Mouse (Mus musculus): Measurements from ENCODE around the gene Cklf. TPM values are rescaled to one million over a fixed set of nuclear protein-coding genes. Genes with fewer than 3 reads are reported as not detected.
A peak's percentile ranks its signal among the peaks of the same experiment; 100 is the strongest.

Gene Cklf
- 36.0 and 36.3 TPM in 2 replicates for polyA plus RNA-seq (2015; fragmentation: Nextera tagmentation; extraction: Ambion mirVana)

- Histone ChIP-seq H3K4me3 (replicated peaks; ENCODE audit: low read length) (peak within 1 kb of the TSS; percentile 76), H3K36me3 (ENCODE audit: control insufficient read depth, insufficient read depth) (no peaks in the 10 kb centered on the region), H3K27ac (ENCODE audit: low read length) (peak within 1 kb of the TSS; percentile 61), H3K27me3 (replicated peaks; ENCODE audit: control insufficient read depth, insufficient read depth, low read length) (no peaks in the 10 kb centered on the region), H3K4me2 (ENCODE audit: low read length) (peak within 1 kb of the TSS; percentile 89), H3K9me3 (ENCODE audit: control insufficient read depth, low read length) (no peaks in the 10 kb centered on the region), H3K4me1 (replicated peaks; ENCODE audit: control insufficient read depth, insufficient read depth, low read length) (peaks cover 27% of the 10 kb centered on the region), H3K9ac (replicated peaks; ENCODE audit: low read depth, low read length) (peak within 1 kb of the TSS; percentile 72)
- 4% methylated on average over 41 of the region's 41 CpGs for WGBS
- peak; percentile 79 for ATAC-seq
Measured at GRCm38 (mm10) chr8:104250439-104251367, at the start of gene Cklf. Cklf (plus strand) TSS chr8:104250861.

DNA sequence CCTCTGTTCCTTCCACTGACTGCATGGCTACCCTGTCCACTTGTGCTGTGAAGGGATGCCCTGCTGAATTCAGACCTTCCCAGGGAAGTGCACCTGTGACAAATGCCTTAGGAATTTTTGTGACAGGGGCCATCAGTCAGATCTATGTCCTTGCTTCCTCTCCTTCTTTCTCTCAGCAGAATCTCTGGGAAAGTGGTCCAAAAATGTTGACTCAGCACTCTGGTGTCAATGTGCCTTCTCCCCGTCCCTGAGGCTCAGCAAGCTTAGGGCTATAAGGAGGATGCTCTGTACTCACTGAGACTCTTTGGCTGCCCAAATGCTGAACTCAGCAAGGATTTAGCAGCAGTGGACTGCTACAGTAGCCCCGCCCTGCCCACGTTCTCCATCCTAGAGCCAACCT lies 49.0 kb upstream of the Cklf start:
- H3K9ac ChIP-seq (replicated peaks; ENCODE audit: low read depth, low read length) = no peak overlapping the region
- no peak for ATAC-seq
- H3K27me3 ChIP-seq (replicated peaks; ENCODE audit: control insufficient read depth, insufficient read depth, low read length) = no peaks in the 10 kb centered on the region
- H3K36me3 ChIP-seq (ENCODE audit: control insufficient read depth, insufficient read depth) = no peaks in the 10 kb centered on the region
- H3K4me2 ChIP-seq (ENCODE audit: low read length) = no peak overlapping the region
- no peaks in the 10 kb centered on the region for H3K9me3 ChIP-seq (ENCODE audit: control insufficient read depth, low read length)
- H3K4me1 ChIP-seq (replicated peaks; ENCODE audit: control insufficient read depth, insufficient read depth, low read length) = no peaks in the 10 kb centered on the region
- WGBS = 87% methylated on average over 3 of the region's 3 CpGs
- H3K27ac ChIP-seq (ENCODE audit: low read length) = no peak overlapping the region
- H3K4me3 ChIP-seq (replicated peaks; ENCODE audit: low read length) = no peak overlapping the region

- no peak for ATAC-seq
- H3K4me3 ChIP-seq (replicated peaks; ENCODE audit: low read length) = no peak overlapping the region
- 95% methylated on average over 4 of the region's 4 CpGs for WGBS
Measured at GRCm38 (mm10) chr8:104202320-104202719, 48.3 kb upstream of the Cklf start.

DNA sequence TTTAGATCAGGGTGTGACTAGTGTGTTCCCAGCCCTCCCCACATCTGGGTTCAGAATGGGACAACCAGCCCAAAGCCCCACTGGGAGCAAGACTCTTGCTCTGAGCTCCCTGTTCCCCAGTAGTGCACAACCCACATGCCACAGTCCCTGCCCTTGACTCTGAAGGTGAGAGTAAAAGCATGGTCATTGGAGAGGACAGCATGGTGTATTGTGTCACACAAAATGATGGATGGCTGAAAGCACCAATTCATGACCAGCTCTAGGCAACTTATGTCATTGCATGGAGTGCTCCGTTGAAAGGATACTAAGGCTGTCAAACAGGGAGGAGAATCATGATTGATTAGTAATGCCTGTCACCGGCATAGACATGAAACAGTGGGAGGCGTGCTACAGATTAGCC lies 45.4 kb upstream of the Cklf start:
- Histone ChIP-seq H3K4me3 (replicated peaks; ENCODE audit: low read length) (no peak overlapping the region), H3K27me3 (replicated peaks; ENCODE audit: control insufficient read depth, insufficient read depth, low read length) (no peaks in the 10 kb centered on the region), H3K36me3 (ENCODE audit: control insufficient read depth, insufficient read depth) (no peaks in the 10 kb centered on the region), H3K4me1 (replicated peaks; ENCODE audit: control insufficient read depth, insufficient read depth, low read length) (no peaks in the 10 kb centered on the region), H3K27ac (ENCODE audit: low read length) (no peak overlapping the region), H3K4me2 (ENCODE audit: low read length) (no peak overlapping the region), H3K9me3 (ENCODE audit: control insufficient read depth, low read length) (no peaks in the 10 kb centered on the region; the same call in 1 of the 2 replicates), H3K9ac (replicated peaks; ENCODE audit: low read depth, low read length) (no peak overlapping the region)
- ATAC-seq = no peak
- 76% methylated on average over 3 of the region's 3 CpGs for WGBS

More at GRCm38 (mm10) chr8:104202320-104202719, 48.3 kb upstream of the Cklf start:
- no peak overlapping the region for H3K9ac ChIP-seq (replicated peaks; ENCODE audit: low read depth, low read length)
- H3K36me3 ChIP-seq (ENCODE audit: control insufficient read depth, insufficient read depth) = no peaks in the 10 kb centered on the region
- H3K27ac ChIP-seq (ENCODE audit: low read length) = no peak overlapping the region
- no peaks in the 10 kb centered on the region for H3K27me3 ChIP-seq (replicated peaks; ENCODE audit: control insufficient read depth, insufficient read depth, low read length)
- H3K4me2 ChIP-seq (ENCODE audit: low read length) = no peak overlapping the region
- H3K9me3 ChIP-seq (ENCODE audit: control insufficient read depth, low read length) = no peaks in the 10 kb centered on the region
- no peaks in the 10 kb centered on the region for H3K4me1 ChIP-seq (replicated peaks; ENCODE audit: control insufficient read depth, insufficient read depth, low read length)

GRCm38 (mm10) chr8:104217601-104218000 lies 33.1 kb upstream of the Cklf start:
- H3K27ac ChIP-seq (ENCODE audit: low read length) = no peak overlapping the region
- WGBS = 90% methylated on average over 5 of the region's 5 CpGs
- no peaks in the 10 kb centered on the region for H3K9me3 ChIP-seq (ENCODE audit: control insufficient read depth, low read length)
- H3K4me3 ChIP-seq (replicated peaks; ENCODE audit: low read length) = no peak overlapping the region
- H3K4me1 ChIP-seq (replicated peaks; ENCODE audit: control insufficient read depth, insufficient read depth, low read length) = no peaks in the 10 kb centered on the region
- no peak for ATAC-seq
- no peak overlapping the region for H3K9ac ChIP-seq (replicated peaks; ENCODE audit: low read depth, low read length)
- H3K4me2 ChIP-seq (ENCODE audit: low read length) = no peak overlapping the region
- no peaks in the 10 kb centered on the region for H3K36me3 ChIP-seq (ENCODE audit: control insufficient read depth, insufficient read depth)
- no peaks in the 10 kb centered on the region for H3K27me3 ChIP-seq (replicated peaks; ENCODE audit: control insufficient read depth, insufficient read depth, low read length)

- WGBS = 12% methylated on average over 11 of the region's 11 CpGs
- Histone ChIP-seq H3K4me1 (replicated peaks; ENCODE audit: control insufficient read depth, insufficient read depth, low read length) (no peaks in the 10 kb centered on the region), H3K9me3 (ENCODE audit: control insufficient read depth, low read length) (no peaks in the 10 kb centered on the region), H3K27me3 (replicated peaks; ENCODE audit: control insufficient read depth, insufficient read depth, low read length) (no peaks in the 10 kb centered on the region), H3K36me3 (ENCODE audit: control insufficient read depth, insufficient read depth) (peaks cover 5% of the 10 kb centered on the region), H3K4me2 (ENCODE audit: low read length) (no peak overlapping the region), H3K4me3 (replicated peaks; ENCODE audit: low read length) (no peak overlapping the region), H3K9ac (replicated peaks; ENCODE audit: low read depth, low read length) (no peak overlapping the region), H3K27ac (ENCODE audit: low read length) (no peak overlapping the region)
- 0 out of 2 replicates have a peak, but pooled peaks have one; percentile 32 for ATAC-seq
Measured at GRCm38 (mm10) chr8:104219079-104219478, 31.6 kb upstream of the Cklf start.

DNA sequence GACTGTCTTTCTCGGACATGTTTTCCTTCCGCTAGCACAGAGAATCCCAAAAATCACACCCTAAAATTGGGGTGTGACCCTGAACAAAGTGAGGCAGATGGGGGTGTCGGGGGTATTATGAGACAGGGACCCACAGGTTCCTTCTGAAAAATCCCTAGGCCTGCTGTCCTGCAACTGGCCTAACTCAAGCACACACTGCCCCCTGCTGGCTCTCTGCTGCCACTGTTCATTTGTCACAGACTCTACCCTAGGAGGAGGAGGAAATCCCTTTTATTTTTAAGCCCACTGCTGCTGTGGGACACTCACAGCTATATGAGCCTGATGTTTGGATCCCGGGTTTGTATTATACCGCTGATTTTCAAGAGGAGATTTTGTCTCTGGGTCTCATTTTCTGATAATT lies 30.9 kb upstream of the Cklf start:
- Histone ChIP-seq H3K27ac (ENCODE audit: low read length) (no peak overlapping the region), H3K4me1 (replicated peaks; ENCODE audit: control insufficient read depth, insufficient read depth, low read length) (no peaks in the 10 kb centered on the region), H3K4me2 (ENCODE audit: low read length) (no peak overlapping the region), H3K9me3 (ENCODE audit: control insufficient read depth, low read length) (no peaks in the 10 kb centered on the region; the same call in 1 of the 2 replicates), H3K36me3 (ENCODE audit: control insufficient read depth, insufficient read depth) (peaks cover 10% of the 10 kb centered on the region), H3K27me3 (replicated peaks; ENCODE audit: control insufficient read depth, insufficient read depth, low read length) (no peaks in the 10 kb centered on the region), H3K9ac (replicated peaks; ENCODE audit: low read depth, low read length) (no peak overlapping the region), H3K4me3 (replicated peaks; ENCODE audit: low read length) (no peak overlapping the region)
- WGBS = 45% methylated on average over 5 of the region's 5 CpGs
- ATAC-seq = peak; percentile 65

GRCm38 (mm10) chr8:104227048-104227447 lies 23.6 kb upstream of the Cklf start:
- H3K4me3 ChIP-seq (replicated peaks; ENCODE audit: low read length) = no peak overlapping the region
- WGBS = 96% methylated on average over 5 of the region's 5 CpGs
- no peaks in the 10 kb centered on the region for H3K4me1 ChIP-seq (replicated peaks; ENCODE audit: control insufficient read depth, insufficient read depth, low read length)
- H3K4me2 ChIP-seq (ENCODE audit: low read length) = no peak overlapping the region
- H3K27ac ChIP-seq (ENCODE audit: low read length) = no peak overlapping the region
- no peaks in the 10 kb centered on the region; the same call in 1 of the 2 replicates for H3K9me3 ChIP-seq (ENCODE audit: control insufficient read depth, low read length)
- ATAC-seq = no peak
- H3K36me3 ChIP-seq (ENCODE audit: control insufficient read depth, insufficient read depth) = peaks cover 56% of the 10 kb centered on the region
- H3K27me3 ChIP-seq (replicated peaks; ENCODE audit: control insufficient read depth, insufficient read depth, low read length) = no peaks in the 10 kb centered on the region
- no peak overlapping the region for H3K9ac ChIP-seq (replicated peaks; ENCODE audit: low read depth, low read length)

- Histone ChIP-seq H3K27ac (ENCODE audit: low read length) (no peak overlapping the region), H3K4me1 (replicated peaks; ENCODE audit: control insufficient read depth, insufficient read depth, low read length) (no peaks in the 10 kb centered on the region), H3K4me2 (ENCODE audit: low read length) (no peak overlapping the region), H3K9ac (replicated peaks; ENCODE audit: low read depth, low read length) (no peak overlapping the region), H3K4me3 (replicated peaks; ENCODE audit: low read length) (no peak overlapping the region), H3K9me3 (ENCODE audit: control insufficient read depth, low read length) (no peaks in the 10 kb centered on the region), H3K27me3 (replicated peaks; ENCODE audit: control insufficient read depth, insufficient read depth, low read length) (no peaks in the 10 kb centered on the region), H3K36me3 (ENCODE audit: control insufficient read depth, insufficient read depth) (peaks cover 59% of the 10 kb centered on the region)
- no peak for ATAC-seq
- WGBS = 92% methylated on average over 9 of the region's 9 CpGs
Measured at GRCm38 (mm10) chr8:104230377-104230776, 20.3 kb upstream of the Cklf start.

All from forebrain, embryonic 16.5 days (tissue).